Mouse (Mus musculus): ENCODE measurements around the gene Ccnf. TPM values are rescaled to one million over a fixed set of nuclear protein-coding genes. Genes with fewer than 3 reads are reported as not detected.

Ccnf gene
- polyA plus RNA-seq, 1 experiment from 2014 or later = 2.8 TPM

GRCm38 (mm10) chr17:24227941-24228340 is 23.3 kb downstream of the Ccnf start:
- WGBS = 84% methylated on average over 7 of the region's 7 CpGs

GRCm38 (mm10) chr17:24226721-24227120 is 24.6 kb downstream of the Ccnf start:
- H3K27me3 ChIP-seq (replicated peaks; ENCODE audit: insufficient read depth, low read length) = no peaks in the 10 kb centered on the region
- H3K27ac ChIP-seq (ENCODE audit: low read length) = no peak overlapping the region
- no peak overlapping the region for H3K4me2 ChIP-seq (replicated peaks; ENCODE audit: low read depth, low read length)
- peaks cover 11% of the 10 kb centered on the region; the same call in 1 of the 2 replicates for H3K36me3 ChIP-seq (ENCODE audit: insufficient read depth, low read length)
- H3K9ac ChIP-seq (replicated peaks; ENCODE audit: low read depth) = no peak overlapping the region
- ATAC-seq = no peak
- no peak overlapping the region for H3K4me3 ChIP-seq (ENCODE audit: low read depth, low read length)
- no peak for TF ChIP-seq CTCF (IDR thresholded peaks at IDR 0.05)
- no peak for TF ChIP-seq EP300 (IDR thresholded peaks at IDR 0.05)
- H3K9me3 ChIP-seq (ENCODE audit: low read length) = no peaks in the 10 kb centered on the region
- 92% methylated on average over 8 of the region's 8 CpGs for WGBS
- no peak for DNase-seq (ENCODE audit: low spot score)
- H3K4me1 ChIP-seq (ENCODE audit: insufficient read depth, low read depth, low read length) = no peaks in the 10 kb centered on the region

More at GRCm38 (mm10) chr17:24227941-24228340, 23.3 kb downstream of the Ccnf start:
- Histone ChIP-seq H3K4me2 (replicated peaks; ENCODE audit: low read depth, low read length) (no peak overlapping the region), H3K9me3 (ENCODE audit: low read length) (no peaks in the 10 kb centered on the region), H3K27ac (ENCODE audit: low read length) (no peak overlapping the region), H3K4me1 (ENCODE audit: insufficient read depth, low read depth, low read length) (no peaks in the 10 kb centered on the region), H3K36me3 (ENCODE audit: insufficient read depth, low read length) (peaks cover 11% of the 10 kb centered on the region; the same call in 1 of the 2 replicates), H3K9ac (replicated peaks; ENCODE audit: low read depth) (no peak overlapping the region), H3K4me3 (ENCODE audit: low read depth, low read length) (no peak overlapping the region), H3K27me3 (replicated peaks; ENCODE audit: insufficient read depth, low read length) (no peaks in the 10 kb centered on the region)
- no peak for TF ChIP-seq EP300 (IDR thresholded peaks at IDR 0.05)
- no peak for TF ChIP-seq CTCF (IDR thresholded peaks at IDR 0.05)
- no peak for DNase-seq (ENCODE audit: low spot score)
- ATAC-seq = no peak

GRCm38 (mm10) chr17:24225851-24226250 is 25.4 kb downstream of the Ccnf start:
- no peak overlapping the region for H3K4me2 ChIP-seq (replicated peaks; ENCODE audit: low read depth, low read length)
- H3K27me3 ChIP-seq (replicated peaks; ENCODE audit: insufficient read depth, low read length) = no peaks in the 10 kb centered on the region
- ATAC-seq (no peak), DNase-seq (ENCODE audit: low spot score) (no peak)
- H3K4me3 ChIP-seq (ENCODE audit: low read depth, low read length) = no peak overlapping the region
- H3K36me3 ChIP-seq (ENCODE audit: insufficient read depth, low read length) = peaks cover 11% of the 10 kb centered on the region; the same call in 1 of the 2 replicates
- no peak overlapping the region for H3K27ac ChIP-seq (ENCODE audit: low read length)
- 91% methylated on average over 5 of the region's 5 CpGs for WGBS
- TF ChIP-seq EP300 (IDR thresholded peaks at IDR 0.05) (no peak), CTCF (IDR thresholded peaks at IDR 0.05) (no peak)
- H3K4me1 ChIP-seq (ENCODE audit: insufficient read depth, low read depth, low read length) = no peaks in the 10 kb centered on the region
- no peak overlapping the region for H3K9ac ChIP-seq (replicated peaks; ENCODE audit: low read depth)
- no peaks in the 10 kb centered on the region for H3K9me3 ChIP-seq (ENCODE audit: low read length)

DNA sequence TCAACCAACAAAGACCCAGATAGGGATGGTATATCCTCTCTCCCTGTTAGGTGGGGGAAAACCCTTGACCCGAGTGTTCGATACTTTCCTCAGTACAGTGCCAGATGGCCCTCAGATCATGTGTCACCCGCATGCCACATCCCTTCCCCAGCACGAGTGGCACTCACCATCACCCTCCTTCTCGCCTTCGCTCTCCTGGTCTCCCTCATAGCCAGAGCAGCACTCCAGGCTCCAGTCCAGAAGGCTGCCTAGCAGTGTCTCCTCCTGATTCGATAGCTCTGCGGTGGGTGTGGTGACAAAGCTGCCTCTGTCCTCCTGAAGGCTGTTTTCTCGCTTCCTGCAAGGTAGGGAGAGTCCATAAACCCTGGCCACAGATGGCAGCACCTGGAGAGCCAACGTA is 26.5 kb downstream of the Ccnf start:
- no peak for DNase-seq (ENCODE audit: low spot score)
- no peak overlapping the region for H3K9ac ChIP-seq (replicated peaks; ENCODE audit: low read depth)
- no peak overlapping the region for H3K4me2 ChIP-seq (replicated peaks; ENCODE audit: low read depth, low read length)
- peaks cover 4% of the 10 kb centered on the region; the same call in 1 of the 2 replicates for H3K4me1 ChIP-seq (ENCODE audit: insufficient read depth, low read depth, low read length)
- no peak overlapping the region for H3K4me3 ChIP-seq (ENCODE audit: low read depth, low read length)
- H3K9me3 ChIP-seq (ENCODE audit: low read length) = no peaks in the 10 kb centered on the region
- no peak overlapping the region for H3K27ac ChIP-seq (ENCODE audit: low read length)
- ATAC-seq = no peak
- TF ChIP-seq EP300 (IDR thresholded peaks at IDR 0.05) = no peak
- H3K36me3 ChIP-seq (ENCODE audit: insufficient read depth, low read length) = peaks cover 11% of the 10 kb centered on the region; the same call in 1 of the 2 replicates
- H3K27me3 ChIP-seq (replicated peaks; ENCODE audit: insufficient read depth, low read length) = no peaks in the 10 kb centered on the region
- WGBS = 90% methylated on average over 10 of the region's 10 CpGs

- WGBS = 86% methylated on average over 5 of the region's 5 CpGs
- no peak for DNase-seq (ENCODE audit: low spot score)
- Histone ChIP-seq H3K27me3 (replicated peaks; ENCODE audit: insufficient read depth, low read length) (no peaks in the 10 kb centered on the region), H3K9me3 (ENCODE audit: low read length) (no peaks in the 10 kb centered on the region), H3K4me3 (ENCODE audit: low read depth, low read length) (no peak overlapping the region), H3K9ac (replicated peaks; ENCODE audit: low read depth) (no peak overlapping the region), H3K4me2 (replicated peaks; ENCODE audit: low read depth, low read length) (no peak overlapping the region), H3K36me3 (ENCODE audit: insufficient read depth, low read length) (peaks cover 11% of the 10 kb centered on the region; the same call in 1 of the 2 replicates), H3K4me1 (ENCODE audit: insufficient read depth, low read depth, low read length) (peaks cover 4% of the 10 kb centered on the region; the same call in 1 of the 2 replicates), H3K27ac (ENCODE audit: low read length) (no peak overlapping the region)
- TF ChIP-seq EP300 (IDR thresholded peaks at IDR 0.05) (no peak), CTCF (IDR thresholded peaks at IDR 0.05) (no peak)
- ATAC-seq = no peak
These were observed 27.8 kb downstream of the Ccnf start for GRCm38 (mm10) chr17:24223513-24223912.

DNA sequence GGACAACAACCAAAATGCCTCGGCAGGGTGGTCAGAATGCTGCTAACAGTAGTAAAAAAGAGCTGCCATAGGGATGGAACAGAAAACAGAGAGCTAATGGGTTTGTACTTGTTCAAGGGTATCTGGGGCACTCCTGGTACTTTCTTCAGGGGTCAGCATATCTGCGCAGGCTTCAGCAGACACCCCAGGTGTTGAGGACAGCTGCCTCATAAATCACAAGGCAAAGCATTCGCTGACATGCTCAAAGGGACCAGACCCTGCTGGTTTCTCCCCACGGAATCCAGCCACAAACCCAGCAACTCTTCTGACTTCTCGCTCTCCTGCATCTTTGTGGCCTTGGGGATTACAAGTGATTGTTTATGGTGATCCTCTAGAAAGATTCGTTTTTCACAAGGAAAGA is 28.6 kb downstream of the Ccnf start:
- peaks cover 4% of the 10 kb centered on the region; the same call in 1 of the 2 replicates for H3K4me1 ChIP-seq (ENCODE audit: insufficient read depth, low read depth, low read length)
- H3K9ac ChIP-seq (replicated peaks; ENCODE audit: low read depth) = no peak overlapping the region
- H3K27me3 ChIP-seq (replicated peaks; ENCODE audit: insufficient read depth, low read length) = no peaks in the 10 kb centered on the region
- H3K36me3 ChIP-seq (ENCODE audit: insufficient read depth, low read length) = peaks cover 8% of the 10 kb centered on the region; the same call in 1 of the 2 replicates
- 76% methylated on average over 6 of the region's 6 CpGs for WGBS
- H3K27ac ChIP-seq (ENCODE audit: low read length) = no peak overlapping the region
- H3K4me2 ChIP-seq (replicated peaks; ENCODE audit: low read depth, low read length) = no peak overlapping the region
- H3K4me3 ChIP-seq (ENCODE audit: low read depth, low read length) = no peak overlapping the region
- ATAC-seq = no peak
- no peaks in the 10 kb centered on the region for H3K9me3 ChIP-seq (ENCODE audit: low read length)
- TF ChIP-seq CTCF (IDR thresholded peaks at IDR 0.05) (no peak), EP300 (IDR thresholded peaks at IDR 0.05) (no peak)
- DNase-seq (ENCODE audit: low spot score) = no peak
